In the genomic region with DNA sequence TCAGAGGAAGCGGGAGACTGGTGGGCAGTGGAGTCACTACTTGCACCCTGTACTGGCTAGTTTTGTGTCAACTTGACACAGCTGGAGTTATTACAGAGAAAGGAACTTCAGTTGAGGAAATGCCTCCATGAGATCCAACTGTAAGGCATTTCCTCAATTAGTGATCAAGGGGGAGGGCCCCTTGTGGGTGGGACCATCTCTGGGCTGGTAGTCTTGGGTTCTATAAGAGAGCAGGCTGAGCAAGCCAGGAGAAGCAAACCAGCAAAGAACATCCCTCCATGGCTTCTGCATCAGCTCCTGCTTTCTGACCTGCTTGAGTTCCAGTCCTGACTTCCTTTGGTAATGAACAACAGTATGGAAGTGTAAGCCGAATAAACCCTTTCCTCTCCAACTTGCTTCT, we compare ENCODE assay signal across 18 mouse cellular contexts. TPM values are rescaled to one million over a fixed set of nuclear protein-coding genes. Genes with fewer than 3 reads are reported as not detected.
DNase-seq lines count a peak whose midpoint lies in the region; ATAC-seq and TF ChIP-seq lines count a peak whose summit lies in the region.
"Not testable (repeated sequence)": the region's sequence is repeated elsewhere in the genome, so short reads cannot be mapped to it uniquely, and the experiment has no call there.
"Had no signal": no experiment of that assay in that cellular context is flagged by ENCODE, and none has a peak within 500 bp of the region (broad histone marks: within the 10 kb centered on the region; RNA-seq: fewer than 3 reads in every experiment).

No protein-coding gene starts in this region.

- not testable (repeated sequence) for TF ChIP-seq POLR2A in bone marrow macrophage, adult 2 months (IDR thresholded peaks at IDR 0.05; ENCODE audit: borderline replicate concordance, low read depth, low read length)

- not testable (repeated sequence) for H3K9me3 ChIP-seq in heart, embryonic 10.5 days; liver, embryonic 13.5 days (replicated peaks); liver, postnatal 0 days (ENCODE audit: low read length)

- not testable (repeated sequence) for ATAC-seq in liver, embryonic 13.5 days (ENCODE audit: low read depth); liver, postnatal 0 days

- DNase-seq in gastrocnemius, adult 2 months; liver, embryonic 13.5 days; liver, postnatal 0 days: not testable (repeated sequence)
- DNase-seq in heart, embryonic 10.5 days (ENCODE audit: low spot score) = peak; percentile 9
- peak; percentile 3 to 5 for DNase-seq in spleen, postnatal 10 days (ENCODE audit: low spot score in 2 of 2)

- H3K36me3 ChIP-seq in heart, embryonic 10.5 days; liver, embryonic 13.5 days; liver, postnatal 0 days (replicated peaks; ENCODE audit: insufficient read depth, low read length): not testable (repeated sequence)

- TF ChIP-seq CTCF in bone marrow macrophage, adult 2 months (IDR thresholded peaks at IDR 0.05; ENCODE audit: low read depth, low read length); gastrocnemius, adult 2 months (IDR thresholded peaks at IDR 0.05); liver, postnatal 0 days (IDR thresholded peaks at IDR 0.05; ENCODE audit: low read depth): not testable (repeated sequence)

- TF ChIP-seq EP300 in liver, postnatal 0 days (IDR thresholded peaks at IDR 0.05; ENCODE audit: low read depth) = not testable (repeated sequence)

- 90% methylated on average over 2 of the region's 2 CpGs for WGBS in heart, embryonic 10.5 days
- WGBS in liver, embryonic 13.5 days (ENCODE audit: insufficient replicate concordance) = 54% methylated on average over 2 of the region's 2 CpGs
- WGBS in liver, postnatal 0 days (ENCODE audit: insufficient replicate concordance) = 74% methylated on average over 2 of the region's 2 CpGs

- H3K27ac ChIP-seq in bone marrow macrophage, adult 2 months (ENCODE audit: insufficient read depth, low read depth, low read length) = peak overlapping the region; percentile 73
- H3K27ac ChIP-seq in gastrocnemius, adult 2 months = peak overlapping the region; percentile 49; the same call in 1 of the 2 replicates
- not testable (repeated sequence) for H3K27ac ChIP-seq in heart, embryonic 10.5 days; liver, embryonic 13.5 days
- H3K27ac ChIP-seq in liver, postnatal 0 days (ENCODE audit: low read depth) = 0 out of 2 replicates have a peak overlapping the region, but pooled peaks have one; percentile 52

- H3K9ac ChIP-seq in liver, embryonic 13.5 days = 0 out of 2 replicates have a peak overlapping the region, but pooled peaks have one; percentile 26
- H3K9ac ChIP-seq in liver, postnatal 0 days (replicated peaks) = not testable (repeated sequence)

- peaks cover 42% of the 10 kb centered on the region for H3K4me1 ChIP-seq in bone marrow macrophage, adult 2 months (ENCODE audit: control insufficient read depth, insufficient read depth, low read length)
- not testable (repeated sequence) for H3K4me1 ChIP-seq in heart, embryonic 10.5 days; liver, postnatal 0 days (ENCODE audit: insufficient read depth)
- peaks cover 35% of the 10 kb centered on the region for H3K4me1 ChIP-seq in liver, embryonic 13.5 days (replicated peaks)

- H3K27me3 ChIP-seq in heart, embryonic 10.5 days (ENCODE audit: insufficient read depth, poor library complexity, severe bottlenecking); liver, embryonic 13.5 days; liver, postnatal 0 days (ENCODE audit: insufficient read depth, low read length): not testable (repeated sequence)

- H3K4me3 ChIP-seq in bone marrow macrophage, adult 2 months (ENCODE audit: insufficient read depth, low read length); gastrocnemius, adult 2 months; heart, embryonic 10.5 days; liver, embryonic 13.5 days (replicated peaks); liver, postnatal 0 days (ENCODE audit: low read depth, low read length): not testable (repeated sequence)

- H3K4me2 ChIP-seq in liver, embryonic 13.5 days; liver, postnatal 0 days (ENCODE audit: low read depth, low read length): not testable (repeated sequence)

- intact Hi-C loops in gastrocnemius, adult 2 months (cut with DNase I) = not testable (repeated sequence)

RNA-seq across cellular contexts. Expression of gene Hist1h4c, which starts 4.5 kb away (rescaled TPM):
- polyA plus RNA-seq in bone marrow macrophage, adult 2 months (2012; ENCODE audit: insufficient read depth, insufficient read length, missing spikeins) = not detected in 2 replicates
- 10 to 100 TPM; 49.8 to 61.2 TPM for total RNA-seq in gastrocnemius, adult 2 months (2021)
- polyA plus RNA-seq in heart, embryonic 10.5 days (2016; fragmentation: Nextera tagmentation; extraction: Ambion mirVana) = 3.2 and 3.3 TPM in 2 replicates
- 5.4 and 8.6 TPM in 2 replicates for polyA plus RNA-seq in liver, embryonic 13.5 days (2015; fragmentation: Nextera tagmentation; extraction: Ambion mirVana)
- 6.2 and 6.5 TPM in 2 replicates for polyA plus RNA-seq in liver, postnatal 0 days (2015; fragmentation: Nextera tagmentation; extraction: Ambion mirVana)

RNA-seq across cellular contexts. Expression of gene Hist1h1t, which starts 7.2 kb away (rescaled TPM):
- 0.62 TPM in 1 of 2 replicates, not detected in the other for polyA plus RNA-seq in bone marrow macrophage, adult 2 months (2012; ENCODE audit: insufficient read depth, insufficient read length, missing spikeins)
- total RNA-seq in gastrocnemius, adult 2 months (2021) = not detected
- polyA plus RNA-seq in heart, embryonic 10.5 days (2016; fragmentation: Nextera tagmentation; extraction: Ambion mirVana) = 0.24 TPM in 1 of 2 replicates, not detected in the other
- polyA plus RNA-seq in liver, embryonic 13.5 days (2015; fragmentation: Nextera tagmentation; extraction: Ambion mirVana) = not detected in 2 replicates
- polyA plus RNA-seq in liver, postnatal 0 days (2015; fragmentation: Nextera tagmentation; extraction: Ambion mirVana) = not detected in 2 replicates
- total RNA-seq: adrenal gland, adult 18-20 months had no signal
- polyA plus RNA-seq: activated CD4-positive, CD25-positive, alpha-beta regulatory T cell, adult 4 months; brain, embryonic 14.5 days; CD4-positive, CD25-positive, alpha-beta regulatory T cell, adult 4 months; cerebellum, adult 2 months; cortical plate, adult 2 months; embryonic facial prominence, embryonic 10.5 days; forebrain, embryonic 11.5 days; forebrain, embryonic 13.5 days; forebrain, embryonic 15.5 days; forebrain, postnatal 0 days; G1E had no signal

RNA-seq across cellular contexts. Expression of gene Hfe, which starts 7.9 kb away (rescaled TPM):
- 95.3 and 104 TPM in 2 replicates for polyA plus RNA-seq in bone marrow macrophage, adult 2 months (2012; ENCODE audit: insufficient read depth, insufficient read length, missing spikeins)
- 10 to 100 TPM; 16.0 to 18.7 TPM for total RNA-seq in gastrocnemius, adult 2 months (2021)
- 5.2 and 8.3 TPM in 2 replicates for polyA plus RNA-seq in heart, embryonic 10.5 days (2016; fragmentation: Nextera tagmentation; extraction: Ambion mirVana)
- polyA plus RNA-seq in liver, embryonic 13.5 days (2015; fragmentation: Nextera tagmentation; extraction: Ambion mirVana) = 6.6 and 8.8 TPM in 2 replicates
- polyA plus RNA-seq in liver, postnatal 0 days (2015; fragmentation: Nextera tagmentation; extraction: Ambion mirVana) = 24.0 and 25.1 TPM in 2 replicates
- polyA plus RNA-seq: G1E had no signal

RNA-seq across cellular contexts. Expression of gene Hist1h2bc, which starts 18.8 kb away (rescaled TPM):
- polyA plus RNA-seq in bone marrow macrophage, adult 2 months (2012; ENCODE audit: insufficient read depth, insufficient read length, missing spikeins) = 55.8 and 61.9 TPM in 2 replicates
- 10 to 100 TPM; 59.1 to 76.4 TPM for total RNA-seq in gastrocnemius, adult 2 months (2021)
- 24.3 and 29.4 TPM in 2 replicates for polyA plus RNA-seq in heart, embryonic 10.5 days (2016; fragmentation: Nextera tagmentation; extraction: Ambion mirVana)
- polyA plus RNA-seq in liver, embryonic 13.5 days (2015; fragmentation: Nextera tagmentation; extraction: Ambion mirVana) = 81.2 and 88.9 TPM in 2 replicates
- polyA plus RNA-seq in liver, postnatal 0 days (2015; fragmentation: Nextera tagmentation; extraction: Ambion mirVana) = 168 and 180 TPM in 2 replicates

RNA-seq across cellular contexts. Expression of gene Hist1h2ac, which starts 19.1 kb away (rescaled TPM):
- polyA plus RNA-seq in bone marrow macrophage, adult 2 months (2012; ENCODE audit: insufficient read depth, insufficient read length, missing spikeins) = 0.35 and 0.40 TPM in 2 replicates
- under 1 TPM; 0.84 to 0.92 TPM for total RNA-seq in gastrocnemius, adult 2 months (2021)
- polyA plus RNA-seq in heart, embryonic 10.5 days (2016; fragmentation: Nextera tagmentation; extraction: Ambion mirVana) = 0.63 and 0.84 TPM in 2 replicates
- 0.89 and 1.0 TPM in 2 replicates for polyA plus RNA-seq in liver, embryonic 13.5 days (2015; fragmentation: Nextera tagmentation; extraction: Ambion mirVana)
- polyA plus RNA-seq in liver, postnatal 0 days (2015; fragmentation: Nextera tagmentation; extraction: Ambion mirVana) = 0.86 and 0.88 TPM in 2 replicates
